Mouse (Mus musculus) MEL (cell line): ENCODE results near the gene Ascl4. TPM values are rescaled to one million over a fixed set of nuclear protein-coding genes. Genes with fewer than 3 reads are reported as not detected.

ENCODE experiments used
- DNase-seq: peaks from one replicate; pipeline ENCODE4 v3.0.0; 2011; ENCODE audit warnings: low read depth, low spot score
- H3K27ac ChIP-seq: 2 replicates; pipeline ENCODE4 v1.5.1; 2012; ENCODE audit warnings: low read depth, mild to moderate bottlenecking, control low read depth, low read length, moderate library complexity; ENCODE audit not compliant: control insufficient read depth
- H3K27me3 ChIP-seq, 2 experiments: fragments of 150-350 bp in 1 of 2; sonication (generic) in 1 of 2; 2 replicates each; pipeline ENCODE4 v1.6.1; 2012; ENCODE audit warnings: low read length in 2 of 2, mild to moderate bottlenecking in 2 of 2, improper control_type of control experiment in 1 of 2, moderate library complexity in 1 of 2; ENCODE audit not compliant: insufficient read depth in 2 of 2, control insufficient read depth in 1 of 2
- H3K36me3 ChIP-seq, 2 experiments: 2 replicates each; pipeline ENCODE4 v1.6.1; 2012 to 2014; ENCODE audit warnings: low read length in 2 of 2, improper control_type of control experiment in 1 of 2, inconsistent platforms in 1 of 2, mild to moderate bottlenecking in 1 of 2; ENCODE audit not compliant: insufficient read depth in 2 of 2, control insufficient read depth in 1 of 2
- H3K4me1 ChIP-seq, 2 experiments: fragments of 150-350 bp in 1 of 2; sonication (generic) in 1 of 2; 2 replicates each; pipeline ENCODE4 v1.6.1; 2012; ENCODE audit warnings: low read length in 2 of 2, improper control_type of control experiment in 1 of 2, mild to moderate bottlenecking in 1 of 2; ENCODE audit not compliant: insufficient read depth in 2 of 2, control insufficient read depth in 1 of 2
- H3K4me3 ChIP-seq, 2 experiments: fragments of 150-350 bp in 1 of 2; sonication (generic) in 1 of 2; 2 replicates each; pipeline ENCODE4 v1.5.1; 2012; ENCODE audit warnings: low read depth in 2 of 2, low read length in 2 of 2, mild to moderate bottlenecking in 2 of 2, moderate library complexity in 2 of 2, control low read depth in 1 of 2, improper control_type of control experiment in 1 of 2; ENCODE audit not compliant: control insufficient read depth in 1 of 2, insufficient read depth in 1 of 2
- H3K79me2 ChIP-seq: 2 replicates; pipeline ENCODE4 v1.6.1; 2012; ENCODE audit warnings: mild to moderate bottlenecking, low read length, moderate library complexity; ENCODE audit not compliant: control insufficient read depth, poor library complexity, insufficient read depth
- H3K9ac ChIP-seq: 2 replicates; pipeline ENCODE4 v1.6.1; 2012; ENCODE audit warnings: low read depth, mild to moderate bottlenecking, control low read depth, low read length, moderate library complexity; ENCODE audit not compliant: control insufficient read depth, poor library complexity, severe bottlenecking
- H3K9me3 ChIP-seq: fragments of 150-350 bp; sonication (generic); replicated peaks from 2 replicates; pipeline ENCODE4 v1.6.1; 2012; ENCODE audit warnings: mild to moderate bottlenecking, low read length, improper control_type of control experiment, moderate library complexity; ENCODE audit not compliant: insufficient read depth
- CHD1 ChIP-seq: IDR thresholded peaks from 2 replicates; pipeline ENCODE4 v1.6.1; 2012; ENCODE audit warnings: low read depth, mild to moderate bottlenecking, inconsistent platforms, low read length, improper control_type of control experiment
- CHD2 ChIP-seq: IDR thresholded peaks from 2 replicates; pipeline ENCODE4 v1.6.1; 2011; ENCODE audit warnings: low read length, improper control_type of control experiment
- GABPA ChIP-seq: IDR thresholded peaks from 2 replicates; pipeline ENCODE4 v1.6.1; 2012; ENCODE audit warnings: low read depth, mild to moderate bottlenecking, inconsistent platforms, low read length, improper control_type of control experiment, moderate library complexity
- KAT2A ChIP-seq: conservative IDR thresholded peaks from 2 replicates; pipeline ENCODE4 v1.6.1; 2012; ENCODE audit warnings: low read depth, low read length, improper control_type of control experiment, inconsistent platforms
- MEF2A ChIP-seq: IDR thresholded peaks from 2 replicates; pipeline ENCODE4 v1.6.1; 2014; ENCODE audit warnings: low read depth, mild to moderate bottlenecking, inconsistent platforms, low read length, improper control_type of control experiment; ENCODE audit not compliant: poor library complexity, insufficient replicate concordance, severe bottlenecking; ENCODE audit errors: extremely low read depth
- MXI1 ChIP-seq: IDR thresholded peaks from 2 replicates; pipeline ENCODE4 v1.6.1; 2011; ENCODE audit warnings: mild to moderate bottlenecking, low read depth, low read length, improper control_type of control experiment
- MYB ChIP-seq: IDR thresholded peaks from 2 replicates; pipeline ENCODE4 v1.6.1; 2011; ENCODE audit warnings: mild to moderate bottlenecking, low read depth, low read length, improper control_type of control experiment
- POLR2AphosphoS2 ChIP-seq: IDR thresholded peaks from 2 replicates; pipeline ENCODE4 v1.6.1; 2011; ENCODE audit warnings: low read length, improper control_type of control experiment
- POLR2AphosphoS5 ChIP-seq: IDR thresholded peaks from 2 replicates; pipeline ENCODE4 v1.6.1; 2012; ENCODE audit warnings: low read depth, borderline replicate concordance, mild to moderate bottlenecking, inconsistent platforms, low read length, moderate library complexity, mixed read lengths
- SIN3A ChIP-seq: IDR thresholded peaks from 2 replicates; pipeline ENCODE4 v1.6.1; 2012; ENCODE audit warnings: low read length, improper control_type of control experiment, inconsistent platforms
- TAL1 ChIP-seq: IDR thresholded peaks from 2 replicates; pipeline ENCODE4 v1.6.1; 2012; ENCODE audit warnings: mild to moderate bottlenecking, inconsistent platforms, low read length, moderate library complexity, mixed read lengths
- UBTF ChIP-seq: IDR thresholded peaks from 2 replicates; pipeline ENCODE4 v1.6.1; 2012; ENCODE audit warnings: low read depth, mild to moderate bottlenecking, inconsistent platforms, low read length, improper control_type of control experiment, moderate library complexity, borderline replicate concordance; ENCODE audit not compliant: insufficient read depth
- ZKSCAN1 ChIP-seq: IDR thresholded peaks from 2 replicates; pipeline ENCODE4 v1.6.1; 2012; ENCODE audit warnings: low read depth, mild to moderate bottlenecking, inconsistent platforms, low read length, improper control_type of control experiment, moderate library complexity
- polyA plus RNA-seq, 2 experiments: library from polyadenylated mRNA; stranded (reverse) in 1 of 2; unstranded in 1 of 2; fragments of >175 nt in 1 of 2; fragments of >200 nt in 1 of 2; gene quantifications; 2 replicates each; pipeline versions ENCODE4 v1.2.1 to v1.2.4; 2012; ENCODE audit warnings: low replicate concordance in 2 of 2, low read depth in 1 of 2; ENCODE audit not compliant: insufficient read length in 2 of 2, insufficient read depth in 1 of 2, missing spikeins in 1 of 2
- total RNA-seq: library from RNA; depleted of rRNA; stranded (reverse); fragments of 300-350 nt; gene quantifications from 2 replicates; pipeline ENCODE4 v1.2.3, GENCODE M21; 2012

Ascl4 gene
- total and polyA plus RNA-seq, 3 experiments = not detected

DNA sequence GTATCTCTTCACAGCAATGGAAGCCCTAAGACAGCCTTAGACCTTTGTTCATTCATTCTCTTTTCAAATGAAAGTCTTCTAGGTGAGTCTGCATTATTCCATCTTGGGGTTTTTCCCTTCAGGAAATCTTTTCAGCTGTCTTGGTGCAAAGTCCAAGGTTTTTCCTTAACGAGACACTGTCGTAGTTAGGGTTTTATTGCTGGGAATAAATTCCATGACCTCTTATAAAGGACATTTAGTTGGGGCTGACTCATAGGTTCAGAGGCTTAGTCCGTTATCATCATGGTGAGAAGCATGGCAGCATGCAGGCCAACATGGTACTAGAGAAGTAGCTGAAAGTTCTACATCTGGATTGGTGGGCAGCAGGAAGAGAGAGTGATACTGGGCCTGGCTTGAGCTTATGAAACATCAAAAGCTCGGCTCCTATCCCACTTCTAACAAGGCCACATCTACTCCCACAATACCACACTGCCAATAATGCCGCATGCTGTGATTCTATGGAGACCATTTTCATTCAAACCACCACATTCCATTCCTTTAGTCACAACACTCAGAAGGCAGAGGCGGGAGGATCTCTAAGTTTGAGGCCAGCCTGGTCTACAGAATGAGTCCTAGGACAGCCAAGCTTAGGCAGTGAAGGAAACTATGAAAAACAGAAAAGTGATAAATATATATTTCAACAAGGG, 8.9 kb downstream of the Ascl4 start:
- Histone ChIP-seq H3K36me3 (peaks cover 0 to 11% of the 10 kb centered on the region in 2 experiments; a peak in 2 of 4 replicates), H3K9me3 (no peaks in the 10 kb centered on the region), H3K27ac (no peak overlapping the region), H3K27me3 (no peaks in the 10 kb centered on the region), H3K79me2 (no peaks in the 10 kb centered on the region), H3K4me3 (no peak overlapping the region), H3K4me1 (no peaks in the 10 kb centered on the region), H3K9ac (no peak overlapping the region)
- TF ChIP-seq KAT2A (no peak), POLR2AphosphoS2 (no peak), SIN3A (no peak), MEF2A (no peak), CHD2 (no peak), POLR2AphosphoS5 (no peak), GABPA (no peak), CHD1 (no peak), MXI1 (no peak), UBTF (no peak), MYB (no peak), ZKSCAN1 (no peak)
- no peak for DNase-seq

- H3K27me3 ChIP-seq = no peaks in the 10 kb centered on the region
- H3K27ac ChIP-seq = no peak overlapping the region
- H3K4me3 ChIP-seq = no peak overlapping the region
- H3K4me1 ChIP-seq = no peaks in the 10 kb centered on the region
- no peak overlapping the region for H3K9ac ChIP-seq
- no peaks in the 10 kb centered on the region for H3K79me2 ChIP-seq
- peaks cover 0 to 25% of the 10 kb centered on the region in 2 experiments; a peak in 2 of 4 replicates for H3K36me3 ChIP-seq
- TF ChIP-seq TAL1 = no peak
- no peak for DNase-seq
- H3K9me3 ChIP-seq = no peaks in the 10 kb centered on the region
These were observed 21.2 kb downstream of the Ascl4 start for GRCm38 (mm10) chr10:85948483-85949196.
